Mouse (Mus musculus) left cerebral cortex, adult 8-10 months (tissue): ENCODE data around the gene Spam1. TPM values are rescaled to one million over a fixed set of nuclear protein-coding genes. Genes with fewer than 3 reads are reported as not detected.

ENCODE experiments used
- DNase-seq, 2 experiments: peaks; one replicate each; pipeline ENCODE4 v3.0.0; 2022; ENCODE audit warnings: low spot score in 2 of 2
- total RNA-seq, 4 experiments: library from RNA; stranded (reverse); gene quantifications; 2 replicates each; pipeline ENCODE4 v1.2.4; 2022

Spam1 gene
- not detected for total RNA-seq

- no peak for DNase-seq
These were observed at the start of gene Spam1 for GRCm38 (mm10) chr6:24790888-24791287. Gene Spam1 (plus strand): TSS chr6:24791188.

- DNase-seq: no peak
These were observed 43.0 kb upstream of the Spam1 start, which contains the start of gene Hyal4 for GRCm38 (mm10) chr6:24748029-24748428. Gene Hyal4 (plus strand): TSS chr6:24748329.

- no peak for DNase-seq
These were observed 31.7 kb upstream of the Spam1 start for GRCm38 (mm10) chr6:24759281-24759680.

DNA sequence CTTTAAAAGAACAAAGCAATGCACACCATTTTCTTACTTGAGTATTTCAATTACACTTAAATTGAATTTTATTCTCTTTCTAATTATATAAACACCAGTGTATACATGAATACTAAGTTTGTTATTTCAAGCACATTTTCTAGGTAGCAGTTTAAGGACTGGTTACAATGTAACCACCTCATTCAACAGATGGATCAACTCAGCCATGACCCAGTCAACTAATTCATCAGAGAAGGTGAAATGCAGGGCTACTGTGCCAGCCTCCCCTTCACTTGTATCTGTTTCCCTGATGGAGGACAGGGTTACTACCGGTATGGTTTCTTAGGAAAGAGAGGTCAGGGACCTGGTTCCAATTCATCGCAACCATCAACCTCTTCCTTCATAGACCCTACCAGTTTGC, 24.7 kb upstream of the Spam1 start:
- no peak for DNase-seq

GRCm38 (mm10) chr6:24779182-24779581, 11.8 kb upstream of the Spam1 start:
- no peak for DNase-seq

- DNase-seq: no peak
These were observed 31.1 kb downstream of the Spam1 start for GRCm38 (mm10) chr6:24822070-24822469.

Other genes with a start within 250 kb of the Spam1 start
- gene Lmod2, start 193.4 kb upstream of the Spam1 start, total RNA-seq: under 1 TPM in 2 of 4 experiments, not detected in 2; 0.37 to 0.42 TPM
- 100 to 1,000 TPM in 2 of 4 experiments, 10 to 100 TPM in 2; 93.6 to 105 (median 97.3) TPM for gene Wasl, start 126.2 kb upstream of the Spam1 start, total RNA-seq
- gene Hyal6, start 57.9 kb upstream of the Spam1 start, total RNA-seq: not detected
- not detected for gene Hyal4, start 42.9 kb upstream of the Spam1 start, total RNA-seq
- not detected for gene Hyal5, start 66.8 kb downstream of the Spam1 start, total RNA-seq
- 10 to 100 TPM; 42.9 to 51.4 (median 47.8) TPM for gene Tmem229a, start 165.1 kb downstream of the Spam1 start, total RNA-seq